Mouse (Mus musculus): ENCODE results near the gene Mta1. TPM values are rescaled to one million over a fixed set of nuclear protein-coding genes. Genes with fewer than 3 reads are reported as not detected.

Gene Mta1
- polyA plus RNA-seq, 1 experiment from 2014 or later = 4.9 TPM

DNA sequence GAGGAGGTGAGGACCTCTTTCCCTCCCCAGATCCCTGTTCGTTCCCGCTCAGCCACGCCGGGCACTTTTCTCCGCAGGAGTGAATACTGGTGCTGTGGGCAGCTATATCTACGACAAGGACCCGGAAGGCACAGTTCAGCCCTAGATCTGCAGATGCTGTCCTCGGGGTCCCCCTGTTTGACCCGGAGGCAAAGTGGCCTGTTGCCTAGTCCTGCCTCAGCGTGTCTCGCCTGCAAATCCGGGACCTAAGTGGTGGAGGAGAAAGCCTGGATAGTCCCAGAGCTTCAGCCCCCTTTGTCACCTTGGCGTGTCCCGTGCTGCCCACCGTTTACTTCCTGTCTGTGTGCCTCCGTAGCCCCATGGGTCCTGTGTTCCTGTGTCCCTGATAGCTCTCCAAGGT, 46.8 kb downstream of the Mta1 start:
- no peak for DNase-seq (ENCODE audit: low spot score)
- TF ChIP-seq CTCF (IDR thresholded peaks at IDR 0.05; ENCODE audit: low read depth) (no peak), EP300 (optimal IDR thresholded peaks at IDR 0.05) (no peak)
- H3K4me2 ChIP-seq (replicated peaks; ENCODE audit: low read depth) = no peak overlapping the region
- H3K27ac ChIP-seq (replicated peaks) = no peak overlapping the region
- no peak overlapping the region for H3K9ac ChIP-seq (ENCODE audit: low read length)
- ATAC-seq (ENCODE audit: low FRiP score, low TSS enrichment) = no peak
- H3K4me1 ChIP-seq (replicated peaks; ENCODE audit: control insufficient read depth, insufficient read depth) = peaks cover 11% of the 10 kb centered on the region
- H3K27me3 ChIP-seq (ENCODE audit: control insufficient read depth, insufficient read depth, low read length) = no peaks in the 10 kb centered on the region
- no peak overlapping the region for H3K4me3 ChIP-seq (ENCODE audit: low read depth, low read length)
- H3K9me3 ChIP-seq (ENCODE audit: control insufficient read depth, low read length) = no peaks in the 10 kb centered on the region
- WGBS = 93% methylated on average over 16 of the region's 16 CpGs
- no peaks in the 10 kb centered on the region for H3K36me3 ChIP-seq (ENCODE audit: control insufficient read depth, insufficient read depth, low read length)

DNA sequence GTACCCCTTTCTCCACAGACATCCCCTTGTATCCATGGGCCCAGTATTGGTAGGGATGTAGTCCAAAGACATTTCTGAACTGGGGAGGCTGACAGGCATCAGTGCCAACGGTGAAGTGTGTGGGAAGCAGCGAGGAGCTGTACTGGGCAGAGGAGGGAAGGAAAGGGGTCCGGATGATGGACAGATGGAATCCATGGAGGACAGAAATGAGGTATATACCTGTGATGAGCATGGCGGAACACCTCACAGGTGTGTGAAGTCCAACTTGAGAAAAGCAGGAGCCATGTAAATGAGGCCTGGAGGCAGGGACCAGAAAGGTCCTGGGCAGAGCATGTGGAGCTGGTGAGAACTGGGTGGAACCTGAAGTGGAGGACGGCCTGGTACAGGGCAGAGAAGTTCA, 47.5 kb downstream of the Mta1 start:
- TF ChIP-seq CTCF (IDR thresholded peaks at IDR 0.05; ENCODE audit: low read depth) = no peak
- no peak for TF ChIP-seq EP300 (optimal IDR thresholded peaks at IDR 0.05)
- no peaks in the 10 kb centered on the region for H3K27me3 ChIP-seq (ENCODE audit: control insufficient read depth, insufficient read depth, low read length)
- no peak overlapping the region for H3K4me2 ChIP-seq (replicated peaks; ENCODE audit: low read depth)
- WGBS = 87% methylated on average over 5 of the region's 5 CpGs
- ATAC-seq (ENCODE audit: low FRiP score, low TSS enrichment) = no peak
- H3K4me1 ChIP-seq (replicated peaks; ENCODE audit: control insufficient read depth, insufficient read depth) = peaks cover 11% of the 10 kb centered on the region
- no peak overlapping the region for H3K9ac ChIP-seq (ENCODE audit: low read length)
- DNase-seq (ENCODE audit: low spot score) = no peak
- H3K4me3 ChIP-seq (ENCODE audit: low read depth, low read length) = no peak overlapping the region
- no peaks in the 10 kb centered on the region for H3K36me3 ChIP-seq (ENCODE audit: control insufficient read depth, insufficient read depth, low read length)
- no peaks in the 10 kb centered on the region for H3K9me3 ChIP-seq (ENCODE audit: control insufficient read depth, low read length)
- H3K27ac ChIP-seq (replicated peaks) = no peak overlapping the region

DNA sequence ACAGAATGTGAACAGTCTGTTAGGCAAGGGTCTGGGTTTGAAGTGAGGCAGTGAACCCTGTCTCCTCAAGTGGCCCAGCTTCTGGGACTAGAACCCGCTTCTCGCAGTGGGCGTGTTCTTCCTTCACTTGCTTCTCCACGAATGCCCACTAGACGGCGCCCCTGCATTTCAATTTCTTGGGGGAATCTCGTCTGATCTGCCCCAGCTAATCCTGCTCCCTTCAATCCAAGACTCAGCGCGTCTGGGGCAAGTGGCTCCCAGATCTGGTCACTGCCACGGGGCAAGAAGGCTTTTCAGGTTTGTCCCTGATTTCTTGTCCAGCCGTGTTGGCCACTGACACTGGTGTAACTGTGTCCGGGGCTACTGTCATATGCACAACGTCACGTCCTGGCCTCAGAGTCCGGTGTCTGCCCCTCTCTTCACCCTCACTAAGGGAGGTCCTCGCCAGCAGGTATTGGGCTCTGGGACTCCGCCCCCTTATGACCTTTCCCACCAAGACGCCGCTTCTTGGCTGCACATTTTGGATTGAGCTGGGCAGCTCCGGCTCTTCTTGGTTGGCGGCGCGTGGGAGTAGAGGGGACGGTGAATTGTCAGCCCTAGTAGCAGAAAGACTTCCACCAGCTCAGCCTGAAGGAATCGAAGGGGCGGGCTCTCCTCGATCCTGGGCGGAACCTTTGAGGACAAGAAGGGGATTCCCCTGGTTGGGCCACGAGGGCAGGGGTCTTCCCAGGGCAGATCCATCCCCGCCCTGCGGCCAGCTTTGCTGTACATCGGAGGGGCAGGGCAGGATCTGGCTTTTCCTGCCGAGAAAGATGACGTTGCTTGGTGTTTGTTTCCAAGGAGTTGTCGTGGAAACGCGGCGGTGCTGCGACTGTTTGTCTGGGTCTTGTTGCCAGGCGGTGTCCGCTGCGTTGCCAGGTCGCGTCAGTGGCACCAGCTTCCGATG, 48.3 kb downstream of the Mta1 start, which contains the start of gene Crip1:
TSS of gene Crip1 (plus strand) at position 205 of the 946 bp plus-strand sequence.
- ATAC-seq (ENCODE audit: low FRiP score, low TSS enrichment) (peak; percentile 44; the same call in 1 of the 2 replicates), DNase-seq (ENCODE audit: low spot score) (peak; percentile 85)
- Histone ChIP-seq H3K4me2 (replicated peaks; ENCODE audit: low read depth) (peak within 1 kb of the TSS; percentile 50), H3K9me3 (ENCODE audit: control insufficient read depth, low read length) (no peaks in the 10 kb centered on the region), H3K4me3 (ENCODE audit: low read depth, low read length) (peak within 1 kb of the TSS; percentile 18), H3K36me3 (ENCODE audit: control insufficient read depth, insufficient read depth, low read length) (no peaks in the 10 kb centered on the region), H3K27ac (replicated peaks) (peak within 1 kb of the TSS; percentile 79), H3K4me1 (replicated peaks; ENCODE audit: control insufficient read depth, insufficient read depth) (peaks cover 12% of the 10 kb centered on the region), H3K27me3 (ENCODE audit: control insufficient read depth, insufficient read depth, low read length) (no peaks in the 10 kb centered on the region), H3K9ac (ENCODE audit: low read length) (0 out of 2 replicates have a peak within 1 kb of the TSS, but pooled peaks have one; percentile 18)
- TF ChIP-seq EP300 (optimal IDR thresholded peaks at IDR 0.05) (no peak), CTCF (IDR thresholded peaks at IDR 0.05; ENCODE audit: low read depth) (peak; percentile 89)
- WGBS = 10% methylated on average over 45 of the region's 45 CpGs

DNA sequence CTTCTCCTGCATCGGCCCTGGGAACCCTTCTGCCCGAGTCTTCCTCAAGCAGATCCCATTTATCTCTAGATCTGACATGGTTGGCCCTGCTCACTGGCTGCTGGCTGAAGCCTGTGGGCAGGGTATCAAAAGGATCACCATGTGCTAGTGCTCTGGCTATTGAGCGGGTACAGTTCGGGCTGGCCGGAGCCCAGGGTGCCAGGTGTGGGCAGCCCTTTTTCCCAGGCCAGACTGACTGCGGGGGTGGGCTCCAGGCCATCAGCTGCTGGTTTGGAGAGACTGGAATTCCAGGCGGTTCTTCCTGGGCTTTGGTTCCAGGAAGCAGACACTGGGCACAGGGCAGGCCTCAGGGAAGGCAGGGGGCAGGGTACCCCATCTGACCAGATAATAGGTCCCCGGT, 49.4 kb downstream of the Mta1 start:
- H3K4me1 ChIP-seq (replicated peaks; ENCODE audit: control insufficient read depth, insufficient read depth) = peaks cover 15% of the 10 kb centered on the region
- TF ChIP-seq EP300 (optimal IDR thresholded peaks at IDR 0.05) = no peak
- ATAC-seq (ENCODE audit: low FRiP score, low TSS enrichment) (no peak), DNase-seq (ENCODE audit: low spot score) (no peak)
- no peaks in the 10 kb centered on the region for H3K27me3 ChIP-seq (ENCODE audit: control insufficient read depth, insufficient read depth, low read length)
- no peaks in the 10 kb centered on the region for H3K36me3 ChIP-seq (ENCODE audit: control insufficient read depth, insufficient read depth, low read length)
- no peaks in the 10 kb centered on the region for H3K9me3 ChIP-seq (ENCODE audit: control insufficient read depth, low read length)
- 75% methylated on average over 8 of the region's 8 CpGs for WGBS
- no peak overlapping the region for H3K4me2 ChIP-seq (replicated peaks; ENCODE audit: low read depth)
- no peak overlapping the region for H3K9ac ChIP-seq (ENCODE audit: low read length)
- peak overlapping the region; percentile 79 for H3K27ac ChIP-seq (replicated peaks)
- H3K4me3 ChIP-seq (ENCODE audit: low read depth, low read length) = no peak overlapping the region

- no peak overlapping the region for H3K4me3 ChIP-seq (ENCODE audit: low read depth, low read length)
- H3K4me2 ChIP-seq (replicated peaks; ENCODE audit: low read depth) = no peak overlapping the region
- peak overlapping the region; percentile 18; the same call in 1 of the 2 replicates for H3K27ac ChIP-seq (replicated peaks)
- H3K27me3 ChIP-seq (ENCODE audit: control insufficient read depth, insufficient read depth, low read length) = no peaks in the 10 kb centered on the region
- 43% methylated on average over 16 of the region's 16 CpGs for WGBS
- ATAC-seq (ENCODE audit: low FRiP score, low TSS enrichment) (peak; percentile 6), DNase-seq (ENCODE audit: low spot score) (peak; percentile 76)
- peaks cover 15% of the 10 kb centered on the region for H3K4me1 ChIP-seq (replicated peaks; ENCODE audit: control insufficient read depth, insufficient read depth)
- no peaks in the 10 kb centered on the region for H3K36me3 ChIP-seq (ENCODE audit: control insufficient read depth, insufficient read depth, low read length)
- TF ChIP-seq CTCF (IDR thresholded peaks at IDR 0.05; ENCODE audit: low read depth) (peak; percentile 65), EP300 (optimal IDR thresholded peaks at IDR 0.05) (no peak)
- no peak overlapping the region for H3K9ac ChIP-seq (ENCODE audit: low read length)
- H3K9me3 ChIP-seq (ENCODE audit: control insufficient read depth, low read length) = no peaks in the 10 kb centered on the region
These were observed 50.4 kb downstream of the Mta1 start for GRCm38 (mm10) chr12:113148381-113149035.

Data from stomach, postnatal 0 days (tissue).